Mouse (Mus musculus) olfactory bulb, adult 2 months (tissue): Measurements from ENCODE around the gene Pot1b. TPM values are rescaled to one million over a fixed set of nuclear protein-coding genes. Genes with fewer than 3 reads are reported as not detected.

Source experiments
- H3K27ac ChIP-seq: fragments of 200-500 bp; 2 replicates; pipeline ENCODE4 v1.5.1; 2012; ENCODE audit warnings: low read depth, low read length; ENCODE audit not compliant: insufficient read depth
- H3K4me1 ChIP-seq: fragments of 200-500 bp; 2 replicates; pipeline ENCODE4 v1.6.1; 2012; ENCODE audit warnings: low read length; ENCODE audit not compliant: control insufficient read depth, insufficient read depth
- H3K4me3 ChIP-seq: fragments of 200-500 bp; 2 replicates; pipeline ENCODE4 v1.5.1; 2012; ENCODE audit warnings: mild to moderate bottlenecking, low read depth, low read length, moderate library complexity; ENCODE audit not compliant: insufficient read depth
- CTCF ChIP-seq: fragments of 200-500 bp; IDR thresholded peaks from 2 replicates; pipeline ENCODE4 v1.5.1; 2012; ENCODE audit warnings: low read depth, mild to moderate bottlenecking, low read length, moderate library complexity; ENCODE audit not compliant: insufficient read depth
- POLR2A ChIP-seq: fragments of 200-500 bp; IDR thresholded peaks from 2 replicates; pipeline ENCODE4 v1.6.1; 2012; ENCODE audit warnings: mild to moderate bottlenecking, low read depth, low read length, moderate library complexity; ENCODE audit not compliant: insufficient read depth
- WGBS: fragments of 180-500 bp; shearing (Covaris S2); methylation state at CpG from one replicate; pipeline ENCODE4 v1.1.7; 2018; 5-methylcytosine and 5-hydroxymethylcytosine counted together
- polyA plus RNA-seq: library from polyadenylated mRNA; stranded (reverse); fragments of >200 nt; gene quantifications from 2 replicates; pipeline ENCODE4 v1.2.4, GENCODE M21; 2012; ENCODE audit warnings: low replicate concordance; ENCODE audit not compliant: missing spikeins, insufficient read depth, insufficient read length

Pot1b gene
- not detected in 2 replicates for polyA plus RNA-seq

DNA sequence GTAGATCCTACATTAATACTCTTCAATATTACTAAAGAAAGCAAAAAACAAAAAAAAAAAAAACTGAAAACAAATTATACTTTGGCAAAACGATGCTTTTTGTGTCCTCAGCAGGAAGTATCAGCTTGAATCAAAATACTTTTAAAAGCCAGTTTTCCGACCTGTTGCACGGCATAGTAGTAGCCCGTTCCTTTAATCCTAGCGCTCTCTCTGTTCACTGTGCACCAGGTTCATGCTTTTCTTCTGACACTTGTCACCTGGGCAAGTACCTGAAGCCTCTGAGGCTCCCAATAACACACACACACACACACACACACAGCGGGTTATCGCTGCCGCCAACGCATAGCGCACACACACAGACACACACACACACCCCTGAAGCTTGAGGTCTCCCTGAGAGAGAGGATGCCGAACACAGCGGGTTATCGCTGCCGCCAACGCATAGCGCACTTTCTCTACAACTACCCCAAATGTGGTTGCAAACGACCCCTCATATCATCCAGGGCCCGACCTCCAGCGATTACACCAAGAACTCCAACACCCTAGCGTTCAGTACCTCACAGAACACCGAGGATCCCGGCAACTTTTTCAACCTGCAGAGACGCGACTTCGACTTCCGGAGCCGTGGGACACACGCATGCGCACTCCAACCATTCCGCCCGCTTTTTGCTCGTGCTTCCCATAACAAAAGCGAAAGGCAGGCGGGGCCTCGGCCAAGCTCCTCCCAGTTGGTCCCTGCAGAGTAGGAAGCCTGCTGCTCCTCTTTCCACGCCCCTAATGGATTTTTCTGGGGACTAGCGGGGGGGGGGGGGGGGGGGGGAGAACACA is at the start of gene Pot1b:
Gene Pot1b, minus strand, starts transcription at position 645 of the 828 bp plus-strand sequence.
- TF ChIP-seq POLR2A, result 0 out of 2 replicates have a peak, but pooled peaks have one; percentile 30
- TF ChIP-seq CTCF, result peak; percentile 40; the same call in 1 of the 2 replicates
- WGBS, result under 1% methylated on average over 37 of the region's 37 CpGs
- H3K4me1 ChIP-seq, result no peaks in the 10 kb centered on the region
- peak within 1 kb of the TSS; percentile 85 for H3K4me3 ChIP-seq
- H3K27ac ChIP-seq, result no peak within 1 kb of the TSS

DNA sequence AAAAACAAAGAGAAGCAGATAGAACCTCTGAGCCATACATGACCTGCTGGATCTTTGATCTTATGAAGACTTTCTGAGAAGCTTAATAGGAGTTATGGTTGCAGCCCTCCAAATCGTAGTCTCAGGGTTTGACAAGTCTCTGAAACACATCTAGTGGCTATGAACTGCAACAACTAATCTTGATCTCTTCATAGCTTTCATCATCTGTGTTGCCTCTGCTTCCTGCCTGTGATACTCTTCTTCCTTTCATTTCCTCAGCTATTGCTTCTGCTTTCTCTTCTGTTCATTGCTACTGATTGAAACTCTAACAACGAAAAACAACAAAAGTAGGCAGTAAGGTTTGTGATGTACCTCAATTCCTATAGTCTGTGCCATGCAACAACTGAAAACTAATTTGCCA is 38.7 kb upstream of the Pot1b start:
- 83% methylated on average over 2 of the region's 2 CpGs for WGBS
- no peak overlapping the region for H3K4me3 ChIP-seq
- no peak overlapping the region for H3K27ac ChIP-seq
- H3K4me1 ChIP-seq, result no peaks in the 10 kb centered on the region
- no peak for TF ChIP-seq CTCF
- TF ChIP-seq POLR2A, result no peak

DNA sequence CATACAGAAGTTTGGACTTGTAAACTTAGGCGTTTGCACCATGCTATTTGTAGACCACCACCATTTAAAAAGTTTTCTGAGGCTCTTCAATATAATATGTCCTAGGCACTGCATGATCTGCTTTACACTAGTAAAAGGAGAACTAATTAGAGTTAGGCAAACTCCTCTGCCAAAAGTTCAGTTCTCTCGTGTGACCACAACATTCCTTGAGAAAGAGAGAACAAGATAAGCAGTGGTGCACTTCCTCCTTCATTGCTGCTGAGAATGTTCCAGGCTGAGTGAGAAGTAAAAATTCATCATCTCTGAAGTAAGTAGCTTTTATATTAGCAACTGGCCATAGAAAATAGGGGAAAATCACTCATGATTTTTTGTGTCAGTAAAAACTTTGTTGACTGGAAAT is 37.4 kb upstream of the Pot1b start, which contains the start of gene Adgre4:
Gene Adgre4, plus strand, starts transcription at position 199 of the 400 bp plus-strand sequence.
- H3K27ac ChIP-seq, result no peak within 1 kb of the TSS
- no peak within 1 kb of the TSS for H3K4me3 ChIP-seq
- WGBS, result 69% methylated on average over 2 of the region's 2 CpGs
- no peaks in the 10 kb centered on the region for H3K4me1 ChIP-seq
- TF ChIP-seq POLR2A (no peak), CTCF (no peak)

DNA sequence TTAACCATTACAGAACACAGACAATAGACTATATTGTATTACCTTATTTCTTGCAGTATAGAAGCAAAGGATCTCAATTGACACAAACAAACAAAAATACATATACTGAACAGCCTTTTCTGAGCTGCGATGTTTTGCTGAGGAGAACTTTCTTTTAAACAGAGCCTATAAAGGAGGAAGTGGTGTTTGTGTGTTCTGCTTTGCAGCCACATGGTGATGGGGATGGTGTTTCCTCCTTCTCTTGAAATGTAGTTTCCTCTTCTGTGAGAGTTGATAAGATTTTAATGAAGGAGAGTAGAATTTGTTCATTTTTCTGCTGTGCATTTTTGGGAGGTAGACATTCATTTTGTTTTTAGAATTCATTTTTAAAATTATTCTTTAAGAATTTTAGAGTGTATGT is 24.2 kb upstream of the Pot1b start:
- Histone ChIP-seq H3K27ac (no peak overlapping the region), H3K4me3 (no peak overlapping the region), H3K4me1 (no peaks in the 10 kb centered on the region)
- 83% methylated on average over 1 of the region's 1 CpGs for WGBS
- no peak for TF ChIP-seq POLR2A

DNA sequence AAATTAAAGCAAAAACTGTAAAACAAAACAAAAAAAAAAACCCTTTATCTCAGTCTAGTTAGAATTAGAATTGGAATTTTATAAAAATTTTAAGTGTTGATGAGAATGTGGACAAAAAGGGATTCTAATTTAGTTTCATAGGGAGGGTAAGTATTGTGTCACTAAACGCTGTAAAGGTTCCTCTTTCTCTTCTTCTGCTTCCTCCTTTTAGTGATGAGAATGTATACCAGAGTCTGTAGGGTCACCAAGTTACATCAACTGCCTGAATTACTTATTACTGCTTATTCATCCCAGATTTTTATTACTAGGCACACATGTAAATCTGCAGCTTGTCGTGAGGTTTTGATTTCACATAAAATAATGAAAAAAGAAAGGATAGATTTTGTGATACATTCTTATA is 13.8 kb upstream of the Pot1b start:
- no peak overlapping the region for H3K27ac ChIP-seq
- no peak overlapping the region for H3K4me3 ChIP-seq
- no peaks in the 10 kb centered on the region for H3K4me1 ChIP-seq
- WGBS, result 72% methylated on average over 2 of the region's 2 CpGs
- TF ChIP-seq CTCF (no peak), POLR2A (no peak)

DNA sequence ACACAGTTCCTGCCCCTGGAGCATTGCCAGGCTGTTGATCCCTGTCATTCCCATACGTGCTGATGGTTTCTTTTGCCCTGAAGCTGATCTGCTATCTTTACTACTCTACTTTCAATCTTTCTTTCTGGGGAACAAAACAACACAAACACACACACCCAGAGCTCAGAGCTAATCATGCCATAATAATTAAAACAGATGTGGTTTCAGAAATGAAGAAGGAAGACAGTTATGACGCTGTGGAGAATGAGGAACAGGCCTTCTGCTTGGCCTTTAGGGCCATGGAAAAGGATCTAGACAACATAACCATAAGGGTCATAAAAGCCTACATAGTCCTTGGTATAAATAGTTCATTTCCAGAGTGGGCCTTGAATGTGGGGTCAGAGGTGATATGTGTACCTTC is 9.8 kb upstream of the Pot1b start:
- Histone ChIP-seq H3K27ac (no peak overlapping the region), H3K4me1 (no peaks in the 10 kb centered on the region), H3K4me3 (no peak overlapping the region)
- TF ChIP-seq CTCF, result no peak
- no peak for TF ChIP-seq POLR2A
- 72% methylated on average over 2 of the region's 2 CpGs for WGBS

DNA sequence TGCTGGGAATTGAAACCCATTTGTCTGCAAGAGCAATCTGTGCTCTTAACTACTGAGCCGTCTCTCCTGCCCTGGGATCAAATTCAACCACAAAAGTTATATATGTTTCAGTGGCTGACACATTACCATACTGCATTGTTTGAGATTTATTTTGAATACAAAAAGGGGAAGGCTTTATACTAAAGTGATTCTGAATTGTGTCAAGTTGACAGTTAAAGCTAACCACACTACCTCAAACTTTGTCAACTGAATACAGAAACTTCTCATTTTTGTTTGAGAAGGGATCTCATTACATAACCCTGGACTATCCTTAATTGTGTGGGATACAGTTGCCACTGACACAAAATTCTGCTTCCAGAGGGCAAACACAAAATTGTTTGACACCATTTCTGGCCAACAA is 8.8 kb upstream of the Pot1b start:
- no peak overlapping the region for H3K27ac ChIP-seq
- no peak overlapping the region for H3K4me3 ChIP-seq
- TF ChIP-seq POLR2A (no peak), CTCF (no peak)

DNA sequence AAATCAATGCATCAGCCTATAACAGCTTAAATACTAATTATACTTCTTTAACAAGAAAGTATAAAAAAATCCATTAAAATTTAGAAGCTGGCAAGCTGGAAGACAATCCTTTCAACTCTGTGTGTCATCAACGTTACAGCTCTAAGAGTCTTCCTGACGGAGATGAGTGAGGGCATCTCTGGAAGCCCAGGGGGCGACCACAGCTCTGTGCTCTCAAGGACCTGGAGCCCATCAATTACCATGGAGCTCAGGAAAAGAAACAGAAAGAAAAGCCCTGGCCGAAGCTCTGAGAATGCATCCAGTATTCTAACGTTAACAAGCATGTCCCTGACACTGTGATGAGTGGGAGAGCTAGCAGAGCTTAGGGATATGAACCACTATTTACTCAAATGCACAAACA is 9.6 kb downstream of the Pot1b start:
- H3K27ac ChIP-seq, result no peak overlapping the region
- no peak overlapping the region for H3K4me3 ChIP-seq
- H3K4me1 ChIP-seq, result no peaks in the 10 kb centered on the region
- 82% methylated on average over 5 of the region's 5 CpGs for WGBS
- TF ChIP-seq POLR2A (no peak), CTCF (no peak)

More for the DNA sequence above, 8.8 kb upstream of the Pot1b start:
- WGBS, result 76% methylated on average over 1 of the region's 1 CpGs
- H3K4me1 ChIP-seq, result no peaks in the 10 kb centered on the region

DNA sequence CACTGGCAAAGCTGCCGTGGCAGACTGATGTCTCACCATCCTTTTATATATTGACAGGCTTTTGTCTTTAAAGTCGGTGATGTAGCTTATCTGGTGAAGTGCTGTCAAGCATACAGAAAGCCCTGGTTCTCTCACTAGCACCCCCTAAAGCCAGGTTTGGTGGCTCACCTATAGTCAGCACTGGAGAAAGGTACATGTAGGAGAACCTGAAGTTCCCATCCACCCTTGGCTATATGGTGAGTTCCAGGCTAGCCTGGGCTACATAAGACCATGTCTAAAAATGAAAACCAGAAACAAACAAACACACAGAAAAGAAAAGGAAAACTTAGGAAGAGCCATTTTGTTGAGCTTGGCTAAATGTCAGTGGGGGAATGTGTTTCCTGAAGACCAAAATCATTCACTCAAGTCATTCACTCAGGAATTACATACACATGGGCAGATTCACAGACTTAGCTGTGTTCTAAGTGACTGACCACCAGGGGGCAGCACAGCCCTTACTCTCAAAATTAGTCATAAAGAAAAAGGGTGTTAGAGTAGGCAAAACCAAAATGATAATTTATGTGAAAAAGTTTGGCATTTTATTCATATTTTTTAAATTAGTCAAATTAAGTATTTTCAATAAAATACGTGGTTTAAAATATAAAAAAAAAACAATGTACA is 10.1 kb downstream of the Pot1b start:
- H3K4me1 ChIP-seq, result no peaks in the 10 kb centered on the region
- H3K27ac ChIP-seq, result no peak overlapping the region
- H3K4me3 ChIP-seq, result no peak overlapping the region
- no peak for TF ChIP-seq POLR2A
- no peak for TF ChIP-seq CTCF
- WGBS, result 64% methylated on average over 3 of the region's 3 CpGs
